Mouse (Mus musculus) limb, embryonic 15.5 days (tissue): ENCODE data around the gene Zscan18. TPM values are rescaled to one million over a fixed set of nuclear protein-coding genes. Genes with fewer than 3 reads are reported as not detected.
A peak's percentile ranks its signal among the peaks of the same experiment; 100 is the strongest.
"Not testable (repeated sequence)": the region's sequence is repeated elsewhere in the genome, so short reads cannot be mapped to it uniquely, and the experiment has no call there.

ENCODE experiments used
- ATAC-seq: fragments of 200-750 bp; cut with Nextera tagmentation; 2 replicates; pipeline ENCODE4 v1.8.0; 2017; ENCODE audit warnings: low read depth, moderate TSS enrichment; ENCODE audit not compliant: insufficient number of reproducible peaks, low FRiP score, low TSS enrichment
- H3K27ac ChIP-seq: fragments of 300-500 bp; sonication (generic); 2 replicates; pipeline ENCODE4 v1.5.1; 2015; ENCODE audit warnings: moderate library complexity, mild to moderate bottlenecking, inconsistent platforms
- H3K27me3 ChIP-seq: fragments of 300-500 bp; sonication (generic); 2 replicates; pipeline ENCODE4 v1.6.1; 2015; ENCODE audit warnings: inconsistent platforms
- H3K36me3 ChIP-seq: fragments of 300-500 bp; sonication (generic); 2 replicates; pipeline ENCODE4 v1.6.1; 2015; ENCODE audit warnings: inconsistent platforms
- H3K4me1 ChIP-seq: fragments of 300-500 bp; sonication (generic); 2 replicates; pipeline ENCODE4 v1.6.1; 2015; ENCODE audit warnings: inconsistent platforms
- H3K4me2 ChIP-seq: fragments of 300-500 bp; sonication (generic); 2 replicates; pipeline ENCODE4 v1.6.1; 2015; ENCODE audit warnings: mild to moderate bottlenecking, inconsistent platforms
- H3K4me3 ChIP-seq: fragments of 300-500 bp; sonication (generic); 2 replicates; pipeline ENCODE4 v1.5.1; 2015; ENCODE audit warnings: mild to moderate bottlenecking, inconsistent platforms
- H3K9ac ChIP-seq: fragments of 300-500 bp; sonication (generic); 2 replicates; pipeline ENCODE4 v1.6.1; 2015; ENCODE audit warnings: inconsistent platforms
- H3K9me3 ChIP-seq: fragments of 300-500 bp; sonication (generic); 2 replicates; pipeline ENCODE4 v1.6.1; 2016; ENCODE audit warnings: inconsistent platforms
- WGBS: fragments of 180-500 bp; shearing (Covaris S2); methylation state at CpG from one replicate; pipeline ENCODE4 v1.1.7; 2015; 5-methylcytosine and 5-hydroxymethylcytosine counted together
- polyA plus RNA-seq: library from polyadenylated mRNA; unstranded; fragments of >200 nt; fragmentation: Nextera tagmentation; extraction: Ambion mirVana; gene quantifications from 2 replicates; pipeline ENCODE4 v1.2.1, GENCODE M21; 2015

Zscan18 gene
- polyA plus RNA-seq = 9.0 and 10.0 TPM in 2 replicates

DNA sequence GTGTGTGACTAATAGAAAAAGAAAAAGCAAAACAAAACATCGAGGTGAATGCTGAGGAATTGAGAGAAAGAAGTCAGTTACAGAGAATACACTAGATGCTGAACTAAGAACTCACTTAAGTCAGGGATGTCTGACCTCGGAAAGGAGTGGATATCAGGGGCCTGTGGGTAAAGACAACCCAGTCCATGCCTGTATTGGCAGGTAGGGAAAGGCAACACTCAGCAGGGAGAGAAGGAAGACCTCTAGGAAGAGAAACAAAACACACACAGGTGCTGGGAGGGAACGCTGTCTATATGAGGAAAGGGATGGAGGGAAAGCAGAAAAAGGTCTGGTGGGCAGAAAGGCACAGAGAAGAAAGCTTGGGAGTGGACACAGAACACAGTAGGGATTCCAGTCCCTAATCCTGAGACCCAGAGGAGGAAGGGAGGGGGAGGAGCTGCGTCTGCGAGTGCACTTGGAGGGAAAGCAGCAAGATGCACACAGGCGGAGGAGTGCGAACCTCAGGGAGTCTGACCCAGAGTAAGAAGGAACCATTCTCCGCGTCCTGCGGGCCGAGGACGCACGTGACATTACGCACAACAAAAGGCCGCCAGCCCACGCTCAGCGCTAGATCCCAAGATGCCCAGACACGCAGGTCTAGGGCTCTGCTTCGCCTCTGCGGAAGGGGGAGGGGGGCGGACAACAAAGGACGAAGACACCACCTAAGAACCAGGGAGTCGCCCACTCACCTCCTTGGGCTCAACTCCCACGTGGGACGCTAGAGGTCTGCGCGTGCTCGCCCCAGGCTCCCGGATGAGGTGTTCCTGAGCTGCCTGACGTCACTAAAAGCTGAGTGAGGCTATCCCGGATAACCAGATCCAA, at the start of gene Zscan18:
TSS of gene Zscan18 (minus strand) at position 770 of the 861 bp plus-strand sequence.
- H3K4me2 ChIP-seq = peak within 1 kb of the TSS; percentile 87
- peaks cover 22% of the 10 kb centered on the region for H3K36me3 ChIP-seq
- ATAC-seq = peak; percentile 82
- WGBS = 5% methylated on average over 31 of the region's 31 CpGs
- peaks cover 9% of the 10 kb centered on the region; the same call in 1 of the 2 replicates for H3K4me1 ChIP-seq
- H3K27ac ChIP-seq = peak within 1 kb of the TSS; percentile 77
- H3K9me3 ChIP-seq = no peaks in the 10 kb centered on the region
- H3K9ac ChIP-seq = peak within 1 kb of the TSS; percentile 60
- no peaks in the 10 kb centered on the region for H3K27me3 ChIP-seq
- peak within 1 kb of the TSS; percentile 52 for H3K4me3 ChIP-seq

DNA sequence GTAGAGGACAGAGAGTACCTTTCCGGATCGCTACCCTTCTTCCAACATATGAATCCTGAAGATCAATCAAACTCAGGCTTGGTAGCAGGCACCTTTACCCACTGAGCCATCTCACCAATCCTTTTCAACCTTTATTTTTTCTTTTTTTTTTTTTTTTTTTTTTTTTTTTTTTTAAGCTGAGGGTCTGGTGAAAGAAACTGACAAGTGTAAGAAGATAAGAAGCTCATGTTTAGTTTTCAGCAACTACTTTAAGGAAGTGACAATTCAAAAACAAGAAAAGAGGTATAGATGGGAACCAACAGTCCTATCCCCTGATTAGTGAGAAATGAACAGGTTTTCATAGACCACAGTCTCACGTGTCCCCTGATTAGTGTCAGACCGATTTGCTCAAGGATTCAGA, 32.3 kb upstream of the Zscan18 start:
- Histone ChIP-seq H3K4me2 (peak overlapping the region; percentile 50), H3K9me3 (peaks cover 19% of the 10 kb centered on the region)

DNA sequence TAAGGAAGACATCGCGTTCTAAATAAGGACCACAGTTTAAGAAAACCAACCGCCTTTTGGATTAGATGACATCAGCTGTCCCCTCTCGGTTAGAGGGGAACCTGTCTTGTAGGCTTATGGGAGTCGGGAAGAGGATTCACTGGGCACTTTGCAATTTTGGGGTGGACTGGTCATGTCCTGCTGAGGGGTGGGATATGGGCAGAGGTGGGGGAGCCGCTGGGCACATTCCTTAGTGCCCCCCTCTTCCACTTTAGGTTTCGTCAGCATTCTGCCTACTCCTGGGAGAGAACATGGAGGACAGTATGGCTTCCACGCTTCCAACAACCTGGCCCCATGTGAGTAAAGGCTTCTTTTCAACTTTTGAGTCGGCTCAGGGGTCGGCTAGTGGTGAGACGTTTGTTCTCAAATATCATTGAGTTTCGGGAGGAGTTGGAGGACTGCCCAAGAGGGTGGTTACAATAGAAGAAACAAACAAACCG, 31.8 kb upstream of the Zscan18 start:
- H3K27ac ChIP-seq = peak overlapping the region; percentile 43
- no peaks in the 10 kb centered on the region for H3K4me1 ChIP-seq
- H3K27me3 ChIP-seq = no peaks in the 10 kb centered on the region
- H3K4me3 ChIP-seq = peak overlapping the region; percentile 49
- peak; percentile 55 for ATAC-seq
- H3K9ac ChIP-seq = peak overlapping the region; percentile 43
- peaks cover 15% of the 10 kb centered on the region for H3K9me3 ChIP-seq
- 31% methylated on average over 13 of the region's 13 CpGs for WGBS
- peak overlapping the region; percentile 50 for H3K4me2 ChIP-seq
- peaks cover 39% of the 10 kb centered on the region for H3K36me3 ChIP-seq

More for the DNA sequence above, 32.3 kb upstream of the Zscan18 start:
- 97% methylated on average over 4 of the region's 4 CpGs for WGBS
- peaks cover 45% of the 10 kb centered on the region for H3K36me3 ChIP-seq
- H3K4me3 ChIP-seq = peak overlapping the region; percentile 49
- no peak for ATAC-seq
- no peak overlapping the region for H3K9ac ChIP-seq
- H3K4me1 ChIP-seq = no peaks in the 10 kb centered on the region
- no peak overlapping the region for H3K27ac ChIP-seq
- H3K27me3 ChIP-seq = no peaks in the 10 kb centered on the region

DNA sequence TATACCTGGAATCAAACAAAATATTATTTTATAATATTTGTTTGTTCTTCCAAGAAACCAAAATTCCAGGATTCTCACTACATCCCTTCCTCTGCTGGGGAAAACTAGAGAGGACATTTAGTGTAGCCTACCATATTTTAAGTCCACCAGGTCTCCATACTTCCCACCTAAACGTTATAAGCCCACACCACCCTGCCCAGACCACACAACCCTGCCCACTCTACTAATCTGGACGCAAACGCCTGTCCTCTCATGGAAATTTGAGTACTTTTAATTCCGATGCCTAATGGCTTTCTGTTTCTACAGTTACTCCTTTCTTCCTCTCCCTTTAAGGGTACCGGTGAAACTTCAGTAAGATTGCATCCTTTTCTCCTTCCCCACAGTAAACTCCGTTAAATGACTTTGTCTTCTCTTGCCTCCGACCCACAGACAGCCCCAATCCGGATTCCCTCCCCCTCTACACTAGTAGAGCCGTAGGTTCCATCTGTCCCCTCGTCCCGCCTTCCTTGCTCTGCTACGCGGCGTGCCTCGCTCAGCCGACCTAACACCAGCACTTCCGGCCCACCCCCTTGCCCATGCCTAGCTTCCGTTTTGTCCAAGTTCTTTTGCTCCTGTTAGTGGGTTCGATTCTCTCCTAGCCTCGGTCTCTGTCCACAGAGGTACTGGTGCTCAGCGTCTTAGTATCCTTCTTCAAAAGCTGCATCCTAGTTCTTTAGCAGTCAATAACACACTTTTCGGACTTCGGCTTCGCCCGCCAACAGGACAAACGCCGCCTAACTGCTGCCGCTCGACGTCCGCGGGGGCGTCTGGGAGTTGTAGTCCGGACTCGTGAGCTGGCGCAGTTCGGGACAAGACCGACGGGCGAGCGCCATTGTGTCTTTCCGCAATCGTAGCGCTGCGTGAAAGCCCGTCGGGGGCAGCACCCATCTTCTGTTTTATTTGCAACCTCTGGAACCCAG, 31.0 kb upstream of the Zscan18 start, which contains the start of gene Zfp110:
TSS of gene Zfp110 (plus strand) at position 600 of the 959 bp plus-strand sequence.
- peak within 1 kb of the TSS; percentile 49 for H3K4me3 ChIP-seq
- WGBS = 3% methylated on average over 47 of the region's 47 CpGs
- peak within 1 kb of the TSS; percentile 50 for H3K4me2 ChIP-seq
- H3K27ac ChIP-seq = peak within 1 kb of the TSS; percentile 43
- no peaks in the 10 kb centered on the region for H3K27me3 ChIP-seq
- H3K9ac ChIP-seq = peak within 1 kb of the TSS; percentile 43
- peaks cover 10% of the 10 kb centered on the region; the same call in 1 of the 2 replicates for H3K9me3 ChIP-seq
- no peaks in the 10 kb centered on the region for H3K4me1 ChIP-seq
- ATAC-seq = peak; percentile 96
- H3K36me3 ChIP-seq = peaks cover 33% of the 10 kb centered on the region

DNA sequence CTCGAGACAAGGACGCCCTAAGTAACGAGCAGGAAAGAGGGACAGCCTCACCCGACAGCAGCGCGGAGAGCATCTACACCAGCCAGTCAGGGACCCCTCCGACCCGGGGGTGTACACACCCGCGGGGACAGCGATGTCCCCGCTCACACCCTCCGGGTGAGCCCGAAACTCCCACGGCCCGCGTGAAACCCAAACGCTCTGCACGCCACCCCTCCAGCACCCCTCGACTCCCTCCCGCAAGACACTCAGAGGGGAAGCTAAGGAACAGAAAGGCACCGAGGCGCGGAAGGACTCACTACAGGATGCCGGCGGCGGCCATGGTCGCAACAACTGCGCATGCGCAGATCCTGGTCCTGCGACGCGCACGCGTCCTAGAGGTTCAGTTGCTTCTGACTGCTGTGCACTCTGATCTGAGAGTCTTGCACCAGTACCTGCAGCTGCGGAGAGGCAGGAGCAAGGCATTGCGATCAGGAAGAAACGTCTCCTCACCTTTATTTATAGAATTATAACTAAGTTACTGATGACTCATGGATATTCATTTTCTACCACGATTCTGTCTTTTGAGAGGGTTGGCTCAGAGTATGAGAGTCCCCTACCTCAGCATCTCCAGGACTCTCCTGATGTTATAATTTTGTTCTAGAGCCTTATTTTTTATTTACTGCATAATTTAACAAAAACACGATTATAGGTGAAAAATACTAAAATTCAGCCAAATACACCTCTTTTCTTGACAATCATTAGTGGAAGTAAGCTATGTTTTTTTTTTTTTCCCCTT, 15.3 kb upstream of the Zscan18 start, which contains the start of gene Zfp329:
TSS of gene Zfp329 (minus strand) at position 338 of the 775 bp plus-strand sequence.
- under 1% methylated on average over 39 of the region's 40 CpGs for WGBS
- H3K27me3 ChIP-seq = no peaks in the 10 kb centered on the region
- peak within 1 kb of the TSS; percentile 60 for H3K4me2 ChIP-seq
- peak; percentile 89 for ATAC-seq
- no peaks in the 10 kb centered on the region; the same call in 1 of the 2 replicates for H3K9me3 ChIP-seq
- peaks cover 6% of the 10 kb centered on the region; the same call in 1 of the 2 replicates for H3K4me1 ChIP-seq
- H3K27ac ChIP-seq = peak within 1 kb of the TSS; percentile 86
- peaks cover 19% of the 10 kb centered on the region for H3K36me3 ChIP-seq
- H3K9ac ChIP-seq = peak within 1 kb of the TSS; percentile 78
- peak within 1 kb of the TSS; percentile 85 for H3K4me3 ChIP-seq

DNA sequence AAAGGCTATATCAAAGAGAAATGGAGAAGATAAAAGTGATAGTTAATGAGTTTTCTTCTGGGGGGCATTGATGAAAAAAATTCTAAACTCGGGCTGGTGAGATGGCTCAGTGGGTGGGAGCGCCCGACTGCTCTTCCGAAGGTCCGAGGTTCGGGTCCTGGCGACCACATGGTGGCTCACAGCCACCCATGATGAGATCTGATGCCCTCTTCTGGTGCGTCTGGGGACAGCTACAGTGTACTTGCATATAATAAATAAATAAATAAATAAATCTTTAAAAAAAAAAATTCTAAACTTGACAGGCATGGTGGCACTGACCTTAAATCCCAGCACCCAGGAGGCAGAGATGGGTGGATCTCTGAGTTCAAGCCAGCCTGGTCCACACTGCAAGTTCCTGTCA, 12.1 kb upstream of the Zscan18 start:
- H3K4me1 ChIP-seq = peaks cover 6% of the 10 kb centered on the region; the same call in 1 of the 2 replicates
- no peak for ATAC-seq
- no peaks in the 10 kb centered on the region for H3K27me3 ChIP-seq
- WGBS = 94% methylated on average over 8 of the region's 8 CpGs
- H3K36me3 ChIP-seq = peaks cover 46% of the 10 kb centered on the region
- H3K9ac ChIP-seq = no peak overlapping the region
- no peak overlapping the region for H3K4me3 ChIP-seq
- no peak overlapping the region for H3K4me2 ChIP-seq
- H3K27ac ChIP-seq = no peak overlapping the region
- H3K9me3 ChIP-seq = peaks cover 16% of the 10 kb centered on the region

DNA sequence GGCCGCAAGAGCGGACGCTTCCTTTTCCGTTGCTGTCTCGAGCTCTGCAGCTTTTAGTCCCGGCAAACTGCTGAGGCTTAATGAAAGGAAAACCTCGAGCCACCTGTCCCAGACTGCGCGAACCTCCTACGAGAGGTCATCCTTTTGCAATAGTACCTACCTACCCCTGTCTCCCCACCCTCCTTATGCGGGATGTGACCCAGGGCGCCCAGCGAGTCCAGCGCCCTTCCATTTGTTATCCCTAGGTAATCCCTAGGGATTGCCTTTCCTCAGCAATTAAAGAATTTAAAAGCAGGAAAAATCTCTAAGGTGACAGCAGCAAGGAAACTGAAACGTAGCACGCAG, 264 bp upstream of the Zscan18 start:
- Histone ChIP-seq H3K4me2 (peak overlapping the region; percentile 87), H3K9me3 (no peaks in the 10 kb centered on the region), H3K27me3 (no peaks in the 10 kb centered on the region), H3K4me1 (peaks cover 9% of the 10 kb centered on the region; the same call in 1 of the 2 replicates), H3K27ac (peak overlapping the region; percentile 77), H3K36me3 (peaks cover 25% of the 10 kb centered on the region), H3K4me3 (peak overlapping the region; percentile 52), H3K9ac (peak overlapping the region; percentile 60)
- WGBS = under 1% methylated on average over 16 of the region's 16 CpGs
- peak; percentile 63; the same call in 1 of the 2 replicates for ATAC-seq

DNA sequence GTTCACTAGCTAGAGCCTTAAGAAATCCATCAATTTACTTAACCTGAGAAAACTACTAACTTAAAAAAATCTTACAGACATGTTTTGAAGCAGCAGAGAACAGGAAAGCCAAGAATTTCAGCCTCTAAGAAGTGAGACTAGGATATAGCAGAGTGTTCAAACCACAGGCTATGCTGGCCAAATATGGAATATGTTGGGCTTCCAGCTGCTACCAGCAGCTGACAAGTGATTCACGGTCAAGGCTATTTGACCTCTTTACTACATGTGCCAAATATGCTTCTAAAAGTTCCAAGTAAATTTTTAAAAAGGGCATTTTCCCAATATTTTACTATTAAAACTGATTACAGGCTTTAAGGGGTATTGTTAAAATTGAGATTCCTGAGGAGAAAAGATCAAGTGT, 3.9 kb downstream of the Zscan18 start:
- Histone ChIP-seq H3K4me3 (no peak overlapping the region), H3K9ac (no peak overlapping the region), H3K9me3 (peaks cover 4% of the 10 kb centered on the region; the same call in 1 of the 2 replicates), H3K4me2 (no peak overlapping the region), H3K36me3 (peaks cover 12% of the 10 kb centered on the region; the same call in 1 of the 2 replicates), H3K27me3 (no peaks in the 10 kb centered on the region), H3K4me1 (peaks cover 9% of the 10 kb centered on the region; the same call in 1 of the 2 replicates), H3K27ac (no peak overlapping the region)
- no peak for ATAC-seq
- WGBS = 84% methylated on average over 1 of the region's 1 CpGs

DNA sequence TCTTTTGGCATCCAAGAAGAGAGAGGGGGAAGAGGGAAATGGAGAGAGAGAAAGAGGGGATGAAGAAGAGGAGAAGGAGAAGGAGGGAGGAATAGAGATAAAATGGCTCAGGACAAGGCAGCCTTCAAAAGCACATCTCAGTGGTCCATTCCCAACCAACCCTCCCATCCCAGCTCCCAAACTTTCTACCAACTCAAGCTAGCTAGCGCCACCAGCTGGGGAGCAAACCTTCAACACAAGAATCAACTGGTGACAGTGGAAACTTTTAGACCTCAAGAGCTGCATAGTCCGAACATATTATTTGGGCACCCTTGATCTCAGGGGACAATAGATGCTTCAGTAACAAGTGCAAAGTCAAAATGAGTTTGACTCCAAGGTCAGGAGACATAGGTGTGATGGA, 5.5 kb downstream of the Zscan18 start:
- Histone ChIP-seq H3K9me3 (peaks cover 4% of the 10 kb centered on the region; the same call in 1 of the 2 replicates), H3K4me3 (no peak overlapping the region), H3K36me3 (peaks cover 12% of the 10 kb centered on the region; the same call in 1 of the 2 replicates), H3K4me1 (0 out of 2 replicates have a peak, but pooled peaks cover 2% of the 10 kb centered on the region), H3K27me3 (no peaks in the 10 kb centered on the region), H3K9ac (no peak overlapping the region), H3K4me2 (no peak overlapping the region), H3K27ac (no peak overlapping the region)
- WGBS = 67% methylated on average over 2 of the region's 2 CpGs
- ATAC-seq = no peak

DNA sequence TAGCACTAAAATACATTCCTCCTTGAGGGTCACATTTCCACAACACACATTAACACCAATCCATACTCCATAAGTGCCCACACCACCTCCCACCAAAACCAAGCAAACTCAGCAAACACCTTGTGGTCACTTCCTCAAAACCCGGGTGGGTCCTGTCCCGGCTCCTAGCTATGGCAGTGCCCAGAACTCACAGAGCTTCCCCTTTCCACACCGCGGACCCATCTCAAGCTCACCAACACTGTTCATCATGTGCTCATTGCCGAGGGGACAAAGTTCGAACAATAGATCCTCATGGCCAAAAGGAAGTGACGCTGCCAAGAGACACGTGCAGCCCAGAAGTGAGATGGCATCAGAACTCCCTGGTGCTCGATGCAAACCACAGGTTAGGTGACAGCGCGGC, 10.8 kb downstream of the Zscan18 start:
- not testable (repeated sequence) for H3K27me3 ChIP-seq, H3K36me3 ChIP-seq, ATAC-seq

More for the DNA sequence above, 10.8 kb downstream of the Zscan18 start:
- not testable (repeated sequence) for H3K27ac ChIP-seq, H3K9me3 ChIP-seq, H3K9ac ChIP-seq, H3K4me1 ChIP-seq, H3K4me2 ChIP-seq, H3K4me3 ChIP-seq
- 85% methylated on average over 11 of the region's 11 CpGs for WGBS
